Mouse (Mus musculus) forebrain, embryonic 16.5 days (tissue): ENCODE data around the gene Aurkb. TPM values are rescaled to one million over a fixed set of nuclear protein-coding genes. Genes with fewer than 3 reads are reported as not detected.

Source experiments
- ATAC-seq: fragments of 200-750 bp; cut with Nextera tagmentation; 2 replicates; pipeline ENCODE4 v1.8.0; 2017; ENCODE audit warnings: mild to moderate bottlenecking, moderate library complexity
- H3K27ac ChIP-seq: fragments of 300-500 bp; sonication (generic); 2 replicates; pipeline ENCODE4 v1.5.1; 2014; ENCODE audit warnings: low read length, control low read depth
- H3K27me3 ChIP-seq: fragments of 300-500 bp; sonication (generic); replicated peaks from 2 replicates; pipeline ENCODE4 v1.6.1; 2014; ENCODE audit warnings: low read length; ENCODE audit not compliant: control insufficient read depth, insufficient read depth
- H3K36me3 ChIP-seq: fragments of 300-500 bp; sonication (generic); 2 replicates; pipeline ENCODE4 v1.6.1; 2014; ENCODE audit not compliant: control insufficient read depth, insufficient read depth
- H3K4me1 ChIP-seq: fragments of 300-500 bp; sonication (generic); replicated peaks from 2 replicates; pipeline ENCODE4 v1.6.1; 2014; ENCODE audit warnings: low read length; ENCODE audit not compliant: control insufficient read depth, insufficient read depth
- H3K4me2 ChIP-seq: fragments of 300-500 bp; sonication (generic); 2 replicates; pipeline ENCODE4 v1.6.1; 2014; ENCODE audit warnings: mild to moderate bottlenecking, low read length, control low read depth
- H3K4me3 ChIP-seq: fragments of 300-500 bp; sonication (generic); replicated peaks from 2 replicates; pipeline ENCODE4 v1.5.1; 2014; ENCODE audit warnings: mild to moderate bottlenecking, low read length, control low read depth
- H3K9ac ChIP-seq: fragments of 300-500 bp; sonication (generic); replicated peaks from 2 replicates; pipeline ENCODE4 v1.6.1; 2014; ENCODE audit warnings: low read depth, low read length, control low read depth
- H3K9me3 ChIP-seq: fragments of 300-500 bp; sonication (generic); 2 replicates; pipeline ENCODE4 v1.6.1; 2016; ENCODE audit warnings: low read length; ENCODE audit not compliant: control insufficient read depth
- WGBS: fragments of 180-500 bp; shearing (Covaris S2); extraction: QIAGEN DNeasy Blood & Tissue Kit; methylation state at CpG from one replicate; pipeline ENCODE4 v1.1.7; 2014; 5-methylcytosine and 5-hydroxymethylcytosine counted together
- polyA plus RNA-seq: library from polyadenylated mRNA; unstranded; fragments of >200 nt; fragmentation: Nextera tagmentation; extraction: Ambion mirVana; gene quantifications from 2 replicates; pipeline ENCODE4 v1.2.1, GENCODE M21; 2015

Aurkb gene
- polyA plus RNA-seq, 1 experiment from 2014 or later, result 56.7 TPM

GRCm38 (mm10) chr11:69086390-69086789 lies 40.9 kb downstream of the Aurkb start:
- no peak overlapping the region for H3K27ac ChIP-seq
- H3K9ac ChIP-seq, result no peak overlapping the region
- WGBS, result 76% methylated on average over 6 of the region's 6 CpGs
- no peak overlapping the region for H3K4me3 ChIP-seq
- H3K36me3 ChIP-seq, result 0 out of 2 replicates have a peak, but pooled peaks cover 2% of the 10 kb centered on the region
- peaks cover 27% of the 10 kb centered on the region for H3K4me1 ChIP-seq
- H3K4me2 ChIP-seq, result no peak overlapping the region
- H3K27me3 ChIP-seq, result no peaks in the 10 kb centered on the region
- ATAC-seq, result no peak
- no peaks in the 10 kb centered on the region for H3K9me3 ChIP-seq

DNA sequence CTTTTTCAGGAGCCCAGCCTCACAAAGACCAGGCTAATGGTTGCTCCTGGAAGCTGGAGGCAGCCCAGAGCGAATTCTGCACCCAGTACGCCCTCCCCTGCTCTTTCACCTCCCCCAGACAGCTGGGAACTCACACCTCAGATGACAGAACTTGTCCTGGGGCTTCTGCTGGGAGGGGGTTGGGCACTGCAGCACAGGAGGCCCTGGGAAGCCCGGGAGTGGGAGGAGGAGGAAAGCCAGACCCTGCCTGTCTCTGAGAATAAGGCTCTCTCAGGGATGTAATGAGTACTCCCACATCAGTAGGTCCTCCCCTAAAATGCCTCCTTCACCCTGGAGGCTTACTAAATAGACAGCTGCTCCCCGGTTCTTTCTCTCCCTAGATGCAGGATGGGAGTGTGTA lies 41.6 kb downstream of the Aurkb start:
- Histone ChIP-seq H3K4me3 (no peak overlapping the region), H3K27me3 (no peaks in the 10 kb centered on the region), H3K36me3 (0 out of 2 replicates have a peak, but pooled peaks cover 2% of the 10 kb centered on the region), H3K4me1 (peaks cover 34% of the 10 kb centered on the region), H3K9me3 (no peaks in the 10 kb centered on the region), H3K27ac (no peak overlapping the region), H3K4me2 (no peak overlapping the region), H3K9ac (no peak overlapping the region)
- 49% methylated on average over 4 of the region's 4 CpGs for WGBS
- no peak for ATAC-seq

GRCm38 (mm10) chr11:69087597-69087996 lies 42.1 kb downstream of the Aurkb start:
- Histone ChIP-seq H3K9me3 (no peaks in the 10 kb centered on the region), H3K27ac (no peak overlapping the region; the same call in 1 of the 2 replicates), H3K4me3 (no peak overlapping the region), H3K27me3 (no peaks in the 10 kb centered on the region), H3K4me1 (peaks cover 34% of the 10 kb centered on the region), H3K36me3 (0 out of 2 replicates have a peak, but pooled peaks cover 2% of the 10 kb centered on the region), H3K9ac (no peak overlapping the region; the same call in 1 of the 2 replicates), H3K4me2 (peak overlapping the region; percentile 98)
- WGBS, result 75% methylated on average over 2 of the region's 2 CpGs
- ATAC-seq, result no peak

DNA sequence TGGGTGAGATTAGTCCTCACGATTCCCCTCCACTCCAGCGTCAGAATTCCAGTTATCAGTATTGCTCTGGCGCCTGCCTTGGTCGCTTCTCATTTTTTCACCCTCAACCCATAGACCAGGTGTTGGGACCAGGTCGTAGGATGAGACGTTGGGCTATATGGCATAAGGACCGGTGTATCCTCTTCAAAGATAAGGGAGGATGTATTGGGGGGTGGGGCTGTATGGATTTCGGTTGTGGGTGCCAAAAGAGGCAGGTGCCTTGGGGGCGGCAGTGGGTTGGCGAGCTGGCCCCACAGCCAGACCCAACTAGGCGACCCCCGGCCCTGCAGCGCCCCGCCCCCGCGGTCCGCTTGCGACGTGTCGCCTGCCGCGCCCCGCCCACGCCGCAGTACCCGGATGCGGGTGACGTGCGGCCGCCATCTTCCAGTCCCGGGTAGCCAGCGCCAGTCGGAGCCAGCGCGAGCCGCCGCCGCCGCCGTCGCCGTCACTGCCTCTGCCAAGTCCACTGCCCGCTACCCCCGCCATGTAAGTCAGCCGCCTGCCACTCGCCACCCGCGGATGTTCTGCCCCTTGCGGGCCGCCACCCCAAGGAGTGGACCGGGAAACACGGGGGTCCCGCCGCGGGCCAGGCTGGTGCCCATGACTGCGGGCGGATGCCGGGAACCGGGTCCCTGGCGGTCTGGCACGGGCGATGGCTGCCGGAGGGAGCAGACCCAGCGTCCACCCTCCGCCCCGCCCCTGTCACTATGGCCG lies 42.8 kb downstream of the Aurkb start, which contains the start of gene Vamp2:
Vamp2 (plus strand) TSS at position 388 of the 753 bp plus-strand sequence.
- ATAC-seq, result peak; percentile 90
- 1% methylated on average over 53 of the region's 67 CpGs for WGBS
- Histone ChIP-seq H3K27ac (peak within 1 kb of the TSS; percentile 94), H3K4me1 (peaks cover 34% of the 10 kb centered on the region), H3K9ac (peak within 1 kb of the TSS; percentile 100), H3K4me2 (peak within 1 kb of the TSS; percentile 98), H3K9me3 (no peaks in the 10 kb centered on the region), H3K4me3 (peak within 1 kb of the TSS; percentile 99), H3K36me3 (0 out of 2 replicates have a peak, but pooled peaks cover 2% of the 10 kb centered on the region), H3K27me3 (no peaks in the 10 kb centered on the region)

DNA sequence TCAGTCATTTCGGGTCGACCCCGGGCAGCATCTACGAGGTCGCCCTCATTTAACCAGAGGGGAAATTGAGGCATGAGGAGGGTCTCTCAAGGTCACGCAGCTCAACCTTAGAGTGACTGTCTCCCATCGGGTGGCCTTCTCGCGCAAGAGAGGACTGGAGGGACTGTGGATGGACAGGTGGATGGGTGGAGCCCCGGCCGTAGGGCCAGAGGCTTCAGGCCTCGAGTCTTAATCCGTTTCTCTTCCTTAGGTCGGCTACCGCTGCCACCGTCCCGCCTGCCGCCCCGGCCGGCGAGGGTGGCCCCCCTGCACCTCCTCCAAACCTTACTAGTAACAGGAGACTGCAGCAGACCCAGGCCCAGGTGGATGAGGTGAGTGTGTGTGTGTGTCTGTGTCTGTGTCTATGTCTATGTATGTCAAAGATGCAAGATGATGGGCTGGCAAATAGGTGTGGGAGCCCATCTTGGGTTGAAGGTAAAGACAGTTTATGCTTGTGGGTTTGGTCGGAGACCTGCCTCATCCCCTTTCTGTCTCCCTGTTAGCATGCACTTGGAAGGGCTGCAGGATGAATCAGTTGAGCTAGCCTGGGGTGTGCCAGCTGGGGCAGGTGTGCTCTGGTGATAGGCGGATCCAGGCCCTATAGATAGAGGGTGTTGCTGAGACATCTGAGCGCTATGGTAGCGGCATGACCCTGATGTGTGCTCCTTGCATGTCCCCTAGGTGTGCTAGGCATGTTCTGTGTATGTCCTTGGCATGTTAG lies 43.6 kb downstream of the Aurkb start:
- H3K4me3 ChIP-seq, result peak overlapping the region; percentile 99
- ATAC-seq, result peak; percentile 2; the same call in 1 of the 2 replicates
- H3K27me3 ChIP-seq, result no peaks in the 10 kb centered on the region
- H3K4me1 ChIP-seq, result peaks cover 34% of the 10 kb centered on the region
- peak overlapping the region; percentile 94 for H3K27ac ChIP-seq
- H3K4me2 ChIP-seq, result peak overlapping the region; percentile 98
- peak overlapping the region; percentile 100 for H3K9ac ChIP-seq
- 0 out of 2 replicates have a peak, but pooled peaks cover 2% of the 10 kb centered on the region for H3K36me3 ChIP-seq
- no peaks in the 10 kb centered on the region for H3K9me3 ChIP-seq
- WGBS, result 11% methylated on average over 25 of the region's 25 CpGs

- peak overlapping the region; percentile 100 for H3K9ac ChIP-seq
- H3K36me3 ChIP-seq, result 0 out of 2 replicates have a peak, but pooled peaks cover 2% of the 10 kb centered on the region
- peaks cover 38% of the 10 kb centered on the region for H3K4me1 ChIP-seq
- H3K4me2 ChIP-seq, result peak overlapping the region; percentile 98
- no peaks in the 10 kb centered on the region for H3K27me3 ChIP-seq
- ATAC-seq, result no peak
- peak overlapping the region; percentile 99 for H3K4me3 ChIP-seq
- no peak overlapping the region for H3K27ac ChIP-seq
- WGBS, result 89% methylated on average over 12 of the region's 12 CpGs
- no peaks in the 10 kb centered on the region for H3K9me3 ChIP-seq
Observed at GRCm38 (mm10) chr11:69089616-69090290, 44.3 kb downstream of the Aurkb start.

DNA sequence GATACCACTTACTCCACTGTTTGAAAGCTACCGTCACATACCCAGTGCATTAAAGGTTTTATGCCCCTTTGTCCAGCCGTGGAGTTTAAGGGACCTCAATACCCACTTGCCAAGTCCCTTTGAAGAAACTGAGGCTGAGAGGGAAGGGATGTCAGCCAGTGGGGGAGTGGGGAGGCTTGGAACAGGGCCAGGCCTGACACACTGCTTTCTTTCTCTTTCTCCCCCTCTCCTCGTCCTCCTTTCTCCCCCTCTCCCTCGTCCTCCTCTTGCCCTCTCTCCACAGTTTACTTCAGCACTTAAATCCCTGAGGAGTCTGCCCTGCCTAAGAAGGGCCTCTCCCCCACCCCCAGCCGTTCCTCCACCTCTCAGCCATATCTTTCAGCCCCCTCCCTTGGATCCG lies 44.9 kb downstream of the Aurkb start:
- H3K4me3 ChIP-seq, result no peak overlapping the region
- H3K4me1 ChIP-seq, result peaks cover 40% of the 10 kb centered on the region
- H3K27ac ChIP-seq, result no peak overlapping the region
- 68% methylated on average over 4 of the region's 6 CpGs for WGBS
- ATAC-seq, result no peak
- no peaks in the 10 kb centered on the region for H3K9me3 ChIP-seq
- H3K27me3 ChIP-seq, result no peaks in the 10 kb centered on the region
- peak overlapping the region; percentile 13; the same call in 1 of the 2 replicates for H3K9ac ChIP-seq
- 0 out of 2 replicates have a peak, but pooled peaks cover 2% of the 10 kb centered on the region for H3K36me3 ChIP-seq
- peak overlapping the region; percentile 98 for H3K4me2 ChIP-seq

DNA sequence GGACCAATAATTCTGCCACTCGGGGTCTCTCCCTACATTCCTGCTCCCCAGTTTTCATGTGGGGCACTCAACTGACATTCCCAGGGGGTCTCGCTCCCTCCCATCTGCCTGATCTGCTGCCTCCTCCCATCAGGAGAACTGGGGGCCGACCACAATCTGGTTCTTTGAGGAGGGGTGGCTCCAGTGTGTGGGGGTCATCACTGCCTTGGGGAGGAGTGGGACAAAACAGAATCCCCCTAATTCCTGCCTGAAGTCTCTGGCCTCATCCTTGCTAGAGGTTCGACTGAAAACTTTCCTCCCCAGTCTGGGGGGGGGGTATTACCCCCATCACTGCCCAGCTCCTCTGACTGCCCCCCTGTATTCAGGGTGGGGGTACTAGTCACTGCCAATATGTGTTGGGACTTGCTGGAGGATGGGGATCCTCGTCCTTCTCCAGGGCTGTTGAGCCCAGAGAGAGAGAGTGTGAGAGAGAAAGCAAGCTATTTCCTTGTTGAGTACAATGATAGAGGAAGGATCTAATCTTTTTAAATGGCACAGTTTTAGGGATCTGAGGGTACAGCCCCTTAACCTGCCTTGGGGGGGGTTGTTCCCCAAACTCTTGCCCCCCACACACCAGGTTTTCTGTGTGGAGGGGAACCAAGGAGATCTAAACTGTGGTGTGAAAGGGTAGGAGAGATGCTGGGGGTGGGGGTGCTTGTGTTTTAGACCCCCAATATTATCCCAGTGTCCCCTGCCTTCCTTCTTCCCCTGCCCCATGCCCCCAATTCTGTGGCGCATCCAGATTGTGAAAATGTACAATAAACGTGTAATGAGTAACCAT lies 46.3 kb downstream of the Aurkb start:
- 0 out of 2 replicates have a peak, but pooled peaks cover 2% of the 10 kb centered on the region for H3K36me3 ChIP-seq
- H3K27ac ChIP-seq, result no peak overlapping the region
- H3K4me1 ChIP-seq, result peaks cover 52% of the 10 kb centered on the region
- H3K4me3 ChIP-seq, result no peak overlapping the region
- ATAC-seq, result no peak
- H3K4me2 ChIP-seq, result no peak overlapping the region
- no peaks in the 10 kb centered on the region for H3K27me3 ChIP-seq
- no peaks in the 10 kb centered on the region for H3K9me3 ChIP-seq
- WGBS, result 67% methylated on average over 7 of the region's 7 CpGs
- no peak overlapping the region for H3K9ac ChIP-seq
